Mouse (Mus musculus) brain, adult 2 months (tissue): Measurements from ENCODE around the gene Flrt3.

Experiments
- DNase-seq: peaks from one replicate; pipeline ENCODE4 v3.0.0; 2011; ENCODE audit warnings: low read depth, low spot score

The Flrt3 gene

DNA sequence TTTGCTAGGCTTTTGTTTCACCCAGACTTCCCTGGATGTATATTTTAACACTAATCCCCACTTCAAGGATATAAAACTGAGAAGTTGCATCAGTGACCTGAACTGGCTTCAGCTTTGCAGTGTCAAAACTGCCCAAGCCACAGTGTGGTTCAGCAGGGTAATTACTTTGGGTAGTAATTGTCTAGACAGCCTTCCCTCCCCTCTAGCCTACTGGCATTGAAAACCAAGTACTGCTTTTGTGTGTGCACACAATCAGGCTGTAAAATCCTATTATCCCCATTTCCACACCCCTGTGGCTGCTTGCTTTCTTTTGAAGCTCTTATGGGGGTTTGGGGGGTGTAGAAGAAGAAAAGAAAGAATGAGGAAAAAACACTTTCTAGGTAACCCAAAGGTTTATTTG is 17.8 kb downstream of the Flrt3 start:
- DNase-seq = no peak

DNA sequence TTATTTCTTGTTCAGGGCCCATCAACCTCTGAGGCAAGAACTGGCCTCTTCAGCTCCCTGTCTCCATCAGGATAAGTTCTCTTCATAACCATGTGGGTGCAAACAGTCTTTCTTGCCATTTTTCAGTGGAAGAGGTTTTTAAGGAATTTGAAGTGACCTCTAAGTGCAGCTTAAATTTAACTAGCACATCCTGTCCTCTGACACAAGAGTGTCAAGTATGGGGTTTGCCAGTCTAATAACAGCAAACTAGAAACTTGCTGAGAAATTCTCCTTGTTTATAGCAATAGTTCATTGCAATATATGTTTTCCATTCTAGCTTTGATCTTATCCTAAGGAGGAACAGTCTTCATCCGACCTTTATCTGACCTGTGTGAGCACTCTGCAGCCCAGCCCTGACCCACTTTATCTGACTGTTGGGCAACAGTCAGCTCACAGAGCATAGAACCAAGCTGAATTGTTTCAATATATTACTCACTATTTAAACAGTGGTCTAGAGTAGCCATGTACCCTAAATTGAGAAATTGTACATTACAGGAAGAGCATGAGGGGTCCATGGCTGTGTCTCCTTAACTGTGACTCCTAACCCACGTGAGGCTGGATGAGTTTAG is 49.4 kb downstream of the Flrt3 start:
- no peak for DNase-seq

DNA sequence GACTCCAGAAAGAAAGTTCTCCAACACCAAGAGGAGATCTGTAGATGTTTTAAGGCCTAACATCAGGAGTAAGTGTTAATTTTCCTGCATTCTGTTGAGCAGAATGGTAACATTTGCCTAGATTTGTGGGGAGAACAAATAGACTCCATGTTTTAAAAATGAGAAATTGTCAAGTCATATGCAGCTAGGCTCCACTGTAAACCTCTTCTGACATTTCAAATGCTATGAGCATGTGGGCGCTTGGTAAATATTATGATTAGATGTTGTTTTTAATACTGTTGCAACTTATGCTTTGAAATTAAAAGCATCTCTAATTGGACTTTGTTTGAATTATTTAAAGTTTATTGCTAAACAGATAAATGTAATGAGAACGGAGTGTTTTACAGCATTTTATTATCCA is 55.8 kb downstream of the Flrt3 start:
- no peak for DNase-seq
